Mouse (Mus musculus) frontal cortex, postnatal 36 days (tissue): Measurements from ENCODE around the gene Eef1akmt2.

Experiments
- DNase-seq, 2 experiments: peaks; one replicate each; pipeline ENCODE4 v3.0.0; 2022; ENCODE audit warnings: low spot score in 2 of 2

The Eef1akmt2 gene

GRCm38 (mm10) chr7:132866316-132866715, 13.8 kb upstream of the Eef1akmt2 start:
- DNase-seq, result no peak

- DNase-seq, result peak; percentile 90 to 91
These were observed 6.8 kb upstream of the Eef1akmt2 start, which contains the start of gene Abraxas2 for GRCm38 (mm10) chr7:132859042-132859958. TSS of gene Abraxas2 (plus strand) at chr7:132859225.

DNA sequence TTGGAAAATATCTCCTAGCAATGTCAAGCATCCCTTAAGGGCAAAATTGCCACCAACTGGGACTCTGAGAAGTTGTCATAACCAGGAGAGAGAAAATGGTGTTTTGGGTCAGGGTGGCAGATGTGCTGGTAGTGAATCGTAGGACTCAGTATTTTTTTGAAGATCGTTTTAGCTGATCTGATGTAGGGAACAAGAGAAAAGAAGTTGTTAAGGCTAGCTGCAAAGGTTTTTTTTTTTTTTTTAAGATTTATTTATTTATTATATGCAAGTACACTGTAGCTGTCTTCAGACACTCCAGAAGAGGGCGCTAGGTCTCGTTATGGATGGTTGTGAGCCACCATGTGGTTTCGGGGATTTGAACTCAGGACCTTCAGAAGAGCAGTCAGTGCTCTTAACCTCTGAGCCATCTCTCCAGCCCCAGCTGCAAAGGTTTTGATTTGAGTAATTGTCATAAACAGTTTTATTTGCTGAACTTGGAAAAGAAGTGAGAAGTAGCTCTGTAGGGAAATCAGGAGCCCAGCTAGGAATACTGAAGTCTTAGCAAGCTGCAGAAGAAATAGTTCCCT, 5.7 kb upstream of the Eef1akmt2 start:
- no peak for DNase-seq

DNA sequence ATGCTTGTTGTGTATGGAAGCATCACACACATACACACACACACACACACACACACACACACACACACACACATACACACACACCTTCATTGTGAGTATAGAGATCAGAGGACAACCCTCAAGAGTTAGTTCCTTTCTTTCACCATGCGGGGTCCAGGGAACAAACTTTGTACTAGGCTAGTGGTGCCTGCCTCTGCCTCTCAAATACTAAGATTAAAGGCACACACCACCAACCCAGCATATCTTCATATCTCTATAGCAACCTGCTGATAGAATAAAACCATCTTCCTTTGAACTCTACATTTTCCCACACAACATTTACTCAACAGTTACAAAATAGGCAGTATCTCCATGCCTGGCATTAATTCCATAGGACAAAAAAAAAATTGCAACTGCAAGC, 3.6 kb upstream of the Eef1akmt2 start:
- DNase-seq, result no peak

DNA sequence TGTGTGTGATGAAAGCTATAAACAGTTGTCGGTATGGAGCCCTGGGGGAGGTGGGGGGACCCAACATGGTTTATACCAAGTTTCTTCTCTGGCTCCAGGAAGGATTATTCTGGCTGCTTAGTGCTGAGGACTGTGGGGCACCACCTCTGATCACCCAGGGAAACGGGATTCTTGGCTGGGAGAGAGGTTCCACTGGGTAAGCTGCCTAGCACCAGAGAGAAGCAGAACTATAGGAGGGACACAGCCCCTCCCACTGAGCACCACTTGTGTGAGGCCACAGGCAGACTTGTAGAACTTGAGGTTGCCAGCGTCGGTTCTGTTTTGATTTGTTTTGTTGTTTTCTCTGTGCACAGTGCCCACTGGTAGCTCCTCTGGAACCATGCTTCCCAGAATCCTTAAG, 1.5 kb upstream of the Eef1akmt2 start:
- no peak for DNase-seq

DNA sequence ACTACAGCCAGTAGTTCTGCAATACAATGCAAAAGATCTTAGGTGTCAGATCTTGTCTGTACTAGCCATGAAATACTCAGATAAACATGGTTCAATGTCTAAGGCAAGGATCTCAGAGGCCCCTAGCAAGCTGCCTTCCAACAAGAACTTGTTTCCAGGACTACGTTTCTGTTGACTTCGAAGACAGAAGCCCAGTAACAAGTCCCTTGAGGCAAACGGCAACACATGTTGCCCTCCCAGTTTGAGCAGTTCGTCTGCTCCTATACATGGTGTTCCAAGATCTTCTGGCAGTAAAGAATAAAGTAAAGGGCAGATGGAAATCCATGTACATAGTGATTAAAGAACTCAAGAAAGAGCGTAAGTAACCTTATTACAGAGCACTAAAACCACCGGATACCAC, 888 bp upstream of the Eef1akmt2 start:
- no peak for DNase-seq

GRCm38 (mm10) chr7:132843152-132843551, 9.3 kb downstream of the Eef1akmt2 start:
- DNase-seq, result no peak

DNA sequence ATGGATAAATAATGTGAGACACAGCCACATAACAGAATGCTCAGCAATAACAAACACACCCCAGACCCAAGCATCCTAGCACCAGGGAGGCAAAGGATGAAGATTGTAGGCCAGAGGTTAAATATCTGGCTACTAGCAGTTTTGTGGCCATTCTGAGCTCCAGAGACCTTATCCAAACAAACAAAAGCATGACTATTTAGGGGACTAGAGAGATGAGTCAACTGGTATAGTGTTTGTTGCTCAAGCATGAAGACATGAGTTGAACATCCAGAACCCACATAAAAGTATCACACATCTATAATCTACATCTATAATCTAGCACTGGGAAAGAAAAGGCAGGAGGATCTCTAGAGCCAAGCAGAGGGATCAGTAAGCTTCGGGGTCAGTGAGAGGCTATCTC, 10.0 kb downstream of the Eef1akmt2 start:
- no peak for DNase-seq

- DNase-seq, result no peak
These were observed 11.2 kb downstream of the Eef1akmt2 start for GRCm38 (mm10) chr7:132841287-132841686.

DNA sequence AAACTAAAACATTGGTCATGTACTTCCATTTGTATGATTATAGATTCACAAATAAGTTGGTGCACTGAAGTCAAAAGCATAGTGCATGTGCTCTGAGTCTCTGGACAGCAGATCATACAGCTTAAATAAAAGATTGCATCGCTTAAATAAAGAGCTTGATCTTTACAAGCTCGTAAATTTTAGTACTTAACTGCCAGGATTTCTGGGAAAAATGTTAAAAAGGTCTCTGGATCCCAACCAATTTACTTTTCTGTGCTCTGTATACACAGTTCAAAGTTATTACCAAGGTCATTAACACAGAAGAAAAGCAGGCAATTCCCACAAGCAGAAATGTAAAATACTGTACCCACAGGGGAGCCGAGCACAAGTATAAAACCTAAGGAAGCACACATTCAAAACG, 21.5 kb downstream of the Eef1akmt2 start:
- no peak for DNase-seq

- no peak for DNase-seq
These were observed 28.0 kb downstream of the Eef1akmt2 start for GRCm38 (mm10) chr7:132824346-132825022.

- DNase-seq, result no peak
These were observed 28.6 kb downstream of the Eef1akmt2 start for GRCm38 (mm10) chr7:132823832-132824231.

DNA sequence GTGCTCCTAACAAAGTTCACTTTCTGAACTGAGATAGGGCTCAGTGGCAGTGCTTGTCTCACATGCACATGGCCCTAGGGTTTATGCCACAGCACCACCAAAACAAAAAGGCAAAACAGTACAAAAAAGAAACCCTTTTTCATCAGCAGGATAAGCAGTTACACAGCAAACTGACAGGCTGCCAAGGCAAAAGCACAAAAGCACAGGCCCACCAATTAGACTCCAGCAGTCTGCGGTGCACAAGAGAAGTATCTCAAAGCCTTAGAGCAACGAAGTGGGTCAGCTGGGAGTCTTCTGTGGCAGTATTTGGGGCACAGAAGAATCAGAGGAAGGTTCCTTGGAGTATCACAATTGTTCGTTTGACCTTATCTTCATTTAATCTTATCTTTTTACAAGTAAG, 31.8 kb downstream of the Eef1akmt2 start:
- no peak for DNase-seq

DNA sequence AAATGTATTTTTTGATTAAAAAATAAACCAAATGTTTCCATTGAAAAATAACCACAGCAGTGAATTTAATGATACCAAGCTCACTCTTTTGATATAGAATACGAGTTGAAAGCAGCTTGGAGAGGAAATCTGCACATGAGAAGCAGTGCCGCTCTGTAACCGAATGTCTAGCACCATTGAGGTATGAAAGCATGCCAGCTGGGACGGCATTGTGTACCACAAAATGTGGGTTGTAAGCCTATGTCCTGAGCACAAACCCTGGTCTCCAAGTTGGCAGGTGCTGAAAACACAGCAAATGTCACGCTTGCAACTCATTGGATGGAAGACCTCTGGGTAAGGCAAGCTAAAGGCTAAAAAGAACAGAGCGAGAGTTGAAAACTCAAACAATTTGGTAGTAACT, 35.4 kb downstream of the Eef1akmt2 start:
- no peak for DNase-seq

DNA sequence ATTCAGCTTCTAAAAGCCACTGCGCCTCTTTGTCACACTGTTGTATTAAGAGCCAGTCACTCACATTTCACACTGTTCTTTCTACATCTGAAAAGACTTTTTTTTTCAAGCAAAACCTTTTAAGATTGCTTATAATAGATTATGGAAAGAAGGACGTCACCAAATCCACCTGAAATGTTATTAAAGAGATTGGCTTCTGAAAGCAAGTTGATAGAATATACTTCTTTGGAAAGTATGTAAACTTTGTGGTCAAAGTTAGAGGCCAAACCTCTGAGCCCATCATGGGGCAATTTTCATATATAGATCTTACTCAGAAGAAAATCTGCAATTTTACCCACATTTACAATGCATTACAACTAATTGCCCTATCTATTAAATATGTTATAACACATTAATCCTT, 35.9 kb downstream of the Eef1akmt2 start:
- no peak for DNase-seq

- DNase-seq, result no peak
These were observed 37.4 kb downstream of the Eef1akmt2 start for GRCm38 (mm10) chr7:132815081-132815480.

DNA sequence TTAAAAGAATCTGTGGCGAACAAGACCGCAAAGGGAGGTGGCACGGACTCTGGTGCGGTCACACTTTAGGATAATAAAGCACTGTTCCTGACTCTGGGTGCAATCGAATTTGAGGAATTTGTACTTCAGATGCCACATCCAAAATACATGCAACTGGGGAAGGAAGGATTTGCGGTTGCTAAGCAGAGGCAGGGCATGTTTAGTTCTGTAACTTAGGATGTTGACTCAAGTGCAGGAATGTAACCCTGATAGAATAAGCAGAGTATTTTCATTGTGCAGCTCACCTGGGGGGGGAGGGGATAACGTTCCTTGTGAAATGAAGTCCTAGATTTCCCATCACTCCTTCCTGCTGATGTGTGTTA, 38.4 kb downstream of the Eef1akmt2 start:
- DNase-seq, result no peak

GRCm38 (mm10) chr7:132813416-132814088, 38.9 kb downstream of the Eef1akmt2 start, which contains the start of gene Fam53b:
TSS of gene Fam53b (minus strand) at chr7:132813886.
- DNase-seq, result peak in 1 of 2 experiments; percentile 74

- DNase-seq, result no peak
These were observed 39.7 kb downstream of the Eef1akmt2 start for GRCm38 (mm10) chr7:132812619-132813415.

DNA sequence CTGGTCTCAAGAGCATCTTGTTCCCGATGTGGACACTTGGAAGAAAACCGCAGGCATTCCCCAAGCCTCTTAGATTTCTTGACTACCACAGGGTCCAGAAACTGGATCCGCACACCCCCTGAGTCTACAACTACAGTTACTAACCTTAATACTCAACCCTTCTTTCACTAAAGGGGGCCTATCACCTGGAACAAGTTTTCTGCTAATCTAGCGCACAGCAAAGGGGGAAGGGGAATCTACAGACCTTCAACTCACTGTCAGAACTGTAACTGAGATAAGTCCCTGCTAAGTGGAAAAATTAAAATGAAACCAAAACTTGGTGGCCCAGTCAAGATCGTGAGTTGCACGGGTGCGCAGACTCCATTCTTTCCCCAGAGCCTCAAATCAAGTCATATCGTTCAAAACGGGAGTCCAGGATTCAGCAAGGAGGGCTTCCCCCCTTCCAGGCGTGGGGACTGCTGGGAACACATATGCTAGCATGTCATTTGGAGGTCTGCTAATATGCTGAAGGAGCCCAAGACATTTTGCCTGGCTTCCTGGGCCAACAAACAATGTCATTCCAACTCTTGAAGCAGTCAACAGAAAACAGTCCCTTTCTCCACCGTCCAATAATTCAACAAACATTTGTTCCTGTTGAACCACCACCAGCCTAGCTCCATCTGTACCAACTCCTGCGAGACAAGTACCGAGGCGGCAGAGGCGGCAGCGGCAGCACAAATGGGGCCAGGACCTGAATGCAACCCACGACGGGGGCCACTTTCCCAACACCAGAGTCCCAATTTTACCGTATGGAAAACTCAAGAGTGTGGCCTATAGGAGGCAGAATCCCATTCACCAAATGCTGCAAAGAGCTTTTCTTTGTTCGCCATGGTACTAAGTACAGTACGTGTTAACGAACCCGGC, 40.5 kb downstream of the Eef1akmt2 start:
- DNase-seq, result no peak
